ENCODE assay signal across 12 mouse cellular contexts in genomic region chrX:167167282-167167681, GRCm38 (mm10). TPM values are rescaled to one million over a fixed set of nuclear protein-coding genes. Genes with fewer than 3 reads are reported as not detected.
A peak's percentile ranks its signal among the peaks of the same experiment; 100 is the strongest.
DNase-seq lines count a peak whose midpoint lies in the region; ATAC-seq and TF ChIP-seq lines count a peak whose summit lies in the region.
"Had no signal": no experiment of that assay in that cellular context is flagged by ENCODE, and none has a peak within 500 bp of the region (broad histone marks: within the 10 kb centered on the region; RNA-seq: fewer than 3 reads in every experiment).

No protein-coding gene starts in this region.

- H3K36me3 ChIP-seq in embryonic facial prominence, embryonic 14.5 days (ENCODE audit: control insufficient read depth, insufficient read depth, low read length) = no peaks in the 10 kb centered on the region
- H3K36me3 ChIP-seq in embryonic facial prominence, embryonic 10.5 days (replicated peaks) = no peaks in the 10 kb centered on the region
- no peaks in the 10 kb centered on the region for H3K36me3 ChIP-seq in forebrain, postnatal 0 days (ENCODE audit: insufficient read depth)
- H3K36me3 ChIP-seq: midbrain, embryonic 10.5 days had no signal

- H3K9me3 ChIP-seq in embryonic facial prominence, embryonic 14.5 days (ENCODE audit: control insufficient read depth, low read length) = no peaks in the 10 kb centered on the region
- no peaks in the 10 kb centered on the region for H3K9me3 ChIP-seq in embryonic facial prominence, embryonic 10.5 days
- no peaks in the 10 kb centered on the region for H3K9me3 ChIP-seq in forebrain, postnatal 0 days (ENCODE audit: low read length)
- H3K9me3 ChIP-seq: midbrain, embryonic 10.5 days had no signal

- no peak for TF ChIP-seq CTCF in layer of hippocampus, adult 2 months (conservative IDR thresholded peaks at IDR 0.05)
- TF ChIP-seq CTCF in forebrain, postnatal 0 days (IDR thresholded peaks at IDR 0.05; ENCODE audit: low read depth) = no peak

- no peaks in the 10 kb centered on the region for H3K4me1 ChIP-seq in embryonic facial prominence, embryonic 14.5 days (ENCODE audit: control insufficient read depth, insufficient read depth, low read length)
- H3K4me1 ChIP-seq in embryonic facial prominence, embryonic 10.5 days = no peaks in the 10 kb centered on the region
- H3K4me1 ChIP-seq in brown adipose tissue, adult 24 weeks (ENCODE audit: control insufficient read depth, insufficient read depth, insufficient read length, low read length) = peaks cover 11% of the 10 kb centered on the region; the same call in 1 of the 2 replicates
- no peaks in the 10 kb centered on the region for H3K4me1 ChIP-seq in forebrain, postnatal 0 days (ENCODE audit: insufficient read depth)
- H3K4me1 ChIP-seq: midbrain, embryonic 10.5 days had no signal

- H3K9ac ChIP-seq in embryonic facial prominence, embryonic 14.5 days (ENCODE audit: low read depth, low read length) = no peak overlapping the region
- no peak overlapping the region for H3K9ac ChIP-seq in forebrain, postnatal 0 days

- ATAC-seq in embryonic facial prominence, embryonic 14.5 days (ENCODE audit: low read depth) = no peak
- no peak for ATAC-seq in forebrain, postnatal 0 days
- ATAC-seq: forebrain, embryonic 16.5 days; hindbrain, embryonic 16.5 days; Patski had no signal

- no peak overlapping the region for H3K4me3 ChIP-seq in embryonic facial prominence, embryonic 14.5 days (ENCODE audit: low read depth, low read length)
- no peak overlapping the region for H3K4me3 ChIP-seq in embryonic facial prominence, embryonic 10.5 days
- H3K4me3 ChIP-seq in layer of hippocampus, adult 2 months = no peak overlapping the region
- H3K4me3 ChIP-seq in brown adipose tissue, adult 24 weeks (ENCODE audit: insufficient read depth, low read depth, low read length) = no peak overlapping the region
- H3K4me3 ChIP-seq in forebrain, postnatal 0 days (ENCODE audit: low read depth, low read length) = no peak overlapping the region
- H3K4me3 ChIP-seq: midbrain, embryonic 10.5 days had no signal

- 64% methylated on average over 2 of the region's 2 CpGs for WGBS in embryonic facial prominence, embryonic 14.5 days
- WGBS in embryonic facial prominence, embryonic 10.5 days = 77% methylated on average over 2 of the region's 2 CpGs
- 43% methylated on average over 2 of the region's 2 CpGs for WGBS in forebrain, postnatal 0 days

- DNase-seq in embryonic facial prominence, embryonic 14.5 days (ENCODE audit: low spot score) = peak; percentile 24
- no peak for DNase-seq in embryonic facial prominence, embryonic 10.5 days (ENCODE audit: low spot score)
- no peak for DNase-seq in layer of hippocampus, adult 2 months (ENCODE audit: low spot score in 2 of 2)
- no peak for DNase-seq in layer of hippocampus, postnatal 25 days (ENCODE audit: extremely low spot score in 1 of 2, low spot score in 1 of 2)
- DNase-seq in lung, postnatal 4 days = peak; percentile 19 to 43
- DNase-seq in forebrain, postnatal 0 days = no peak
- no peak for DNase-seq in adrenal gland, postnatal 4 days (ENCODE audit: low spot score in 2 of 2)

- no peak overlapping the region for H3K27ac ChIP-seq in embryonic facial prominence, embryonic 14.5 days (replicated peaks; ENCODE audit: low read depth, low read length)
- no peak overlapping the region for H3K27ac ChIP-seq in embryonic facial prominence, embryonic 10.5 days (replicated peaks)
- H3K27ac ChIP-seq in layer of hippocampus, adult 2 months = peak overlapping the region; percentile 59; the same call in 1 of the 2 replicates
- H3K27ac ChIP-seq in brown adipose tissue, adult 24 weeks (replicated peaks; ENCODE audit: low read depth, low read length) = peak overlapping the region; percentile 93
- no peak overlapping the region for H3K27ac ChIP-seq in forebrain, postnatal 0 days (ENCODE audit: low read depth, low read length)
- H3K27ac ChIP-seq: midbrain, embryonic 10.5 days had no signal

- peaks cover 27% of the 10 kb centered on the region for H3K27me3 ChIP-seq in embryonic facial prominence, embryonic 14.5 days (replicated peaks; ENCODE audit: control insufficient read depth, insufficient read depth, low read length)
- peaks cover 100% of the 10 kb centered on the region for H3K27me3 ChIP-seq in embryonic facial prominence, embryonic 10.5 days (replicated peaks; ENCODE audit: low read depth, poor library complexity, severe bottlenecking)
- no peaks in the 10 kb centered on the region for H3K27me3 ChIP-seq in forebrain, postnatal 0 days (ENCODE audit: insufficient read depth, low read length)

- no peak overlapping the region for H3K4me2 ChIP-seq in embryonic facial prominence, embryonic 14.5 days (ENCODE audit: low read depth, low read length)
- H3K4me2 ChIP-seq in forebrain, postnatal 0 days (ENCODE audit: low read depth) = no peak overlapping the region

RNA-seq across cellular contexts. Expression of gene Tmsb4x, which starts 41.8 kb away (rescaled TPM):
- 2,773 and 2,890 TPM in 2 replicates for polyA plus RNA-seq in embryonic facial prominence, embryonic 14.5 days (2014; fragmentation: Nextera tagmentation; extraction: Ambion mirVana)
- polyA plus RNA-seq in embryonic facial prominence, embryonic 10.5 days (2016; fragmentation: Nextera tagmentation; extraction: Ambion mirVana) = 2,138 and 2,201 TPM in 2 replicates
- 1,000 to 10,000 TPM; 1,652 to 1,714 TPM for total RNA-seq in layer of hippocampus, adult 2 months (2021)
- total RNA-seq in layer of hippocampus, postnatal 25 days (2021) = 1,000 to 10,000 TPM; 1,648 to 1,826 TPM
- polyA plus RNA-seq in brown adipose tissue, adult 24 weeks (2012; ENCODE audit: insufficient read depth, insufficient read length, missing spikeins) = 941 and 1,203 TPM in 2 replicates
- 2,260 and 3,868 TPM in 2 replicates for total RNA-seq in forebrain, postnatal 0 days (2014; rRNA removed)
- 5,725 and 7,393 TPM in 2 replicates for polyA plus RNA-seq in forebrain, postnatal 0 days (2015; fragmentation: Nextera tagmentation; extraction: Ambion mirVana)
- 100 to 1,000 TPM; 645 to 701 TPM for total RNA-seq in adrenal gland, postnatal 4 days (2021)

Comparison
In these comparisons a context has a peak if more than half of its experiments do, and no peak if none do; other contexts are left out.
1. DNase-seq: peak in embryonic facial prominence, embryonic 14.5 days (single experiment) and lung, postnatal 4 days (2 of 2); none in embryonic facial prominence, embryonic 10.5 days (single experiment), layer of hippocampus, adult 2 months (0 of 2), layer of hippocampus, postnatal 25 days (0 of 2), forebrain, postnatal 0 days (single experiment) and adrenal gland, postnatal 4 days (0 of 2).
2. H3K27ac ChIP-seq: peak in layer of hippocampus, adult 2 months (single experiment) and brown adipose tissue, adult 24 weeks (single experiment); none in embryonic facial prominence, embryonic 14.5 days (single experiment), embryonic facial prominence, embryonic 10.5 days (single experiment) and forebrain, postnatal 0 days (single experiment).